Mouse (Mus musculus) right cerebral cortex, postnatal 4 days (tissue): ENCODE measurements around the gene Evi2.

Source experiments
- DNase-seq: peaks from one replicate; pipeline ENCODE4 v3.0.0-alpha.2; 2022

The Evi2 gene

DNA sequence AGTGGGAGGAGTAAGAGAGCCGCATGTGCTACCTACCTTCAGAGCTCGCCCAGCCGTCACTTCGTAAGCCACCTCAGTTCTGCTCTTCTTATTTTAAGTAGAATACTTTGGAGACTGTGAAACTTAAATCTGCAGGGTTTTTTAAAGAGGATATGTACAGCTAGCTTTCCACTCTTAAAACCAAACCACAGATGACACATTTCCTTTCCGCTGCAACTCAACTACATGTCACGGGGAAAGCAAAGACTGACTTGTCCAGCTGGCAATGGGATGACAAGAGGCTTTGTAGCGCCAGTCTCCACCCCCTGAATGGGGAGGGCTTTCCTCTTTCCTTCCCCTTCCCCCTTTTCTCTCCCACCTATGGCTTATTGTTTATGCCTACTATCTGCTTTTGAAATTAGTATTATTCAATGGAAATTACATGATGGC, at the start of gene Evi2, which contains the start of gene Evi2a:
Gene Evi2 (minus strand): TSS at position 257 of the 429 bp plus-strand sequence.
Gene Evi2a (minus strand): TSS at position 277 of the 429 bp plus-strand sequence.
- DNase-seq = no peak

DNA sequence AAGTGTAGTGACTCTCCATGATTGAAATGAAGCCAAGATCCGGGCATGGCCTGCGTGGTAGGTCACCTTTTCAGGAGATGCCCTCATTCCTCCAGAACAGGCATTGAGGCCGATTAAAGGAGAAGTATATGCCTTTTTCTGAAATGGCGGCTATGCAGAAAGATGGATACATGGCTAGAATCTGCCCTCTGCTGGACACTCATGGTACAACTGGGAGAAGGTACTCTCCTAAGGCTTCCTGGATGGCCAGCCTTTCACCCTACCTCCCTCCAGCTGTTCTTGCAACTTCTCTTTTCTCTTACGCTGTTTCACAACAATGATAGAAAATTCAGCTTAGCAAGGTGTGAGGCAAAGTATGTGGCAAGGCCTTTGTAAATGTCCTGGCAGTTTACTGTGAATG, 47.4 kb upstream of the Evi2 start:
- DNase-seq = peak; percentile 84

DNA sequence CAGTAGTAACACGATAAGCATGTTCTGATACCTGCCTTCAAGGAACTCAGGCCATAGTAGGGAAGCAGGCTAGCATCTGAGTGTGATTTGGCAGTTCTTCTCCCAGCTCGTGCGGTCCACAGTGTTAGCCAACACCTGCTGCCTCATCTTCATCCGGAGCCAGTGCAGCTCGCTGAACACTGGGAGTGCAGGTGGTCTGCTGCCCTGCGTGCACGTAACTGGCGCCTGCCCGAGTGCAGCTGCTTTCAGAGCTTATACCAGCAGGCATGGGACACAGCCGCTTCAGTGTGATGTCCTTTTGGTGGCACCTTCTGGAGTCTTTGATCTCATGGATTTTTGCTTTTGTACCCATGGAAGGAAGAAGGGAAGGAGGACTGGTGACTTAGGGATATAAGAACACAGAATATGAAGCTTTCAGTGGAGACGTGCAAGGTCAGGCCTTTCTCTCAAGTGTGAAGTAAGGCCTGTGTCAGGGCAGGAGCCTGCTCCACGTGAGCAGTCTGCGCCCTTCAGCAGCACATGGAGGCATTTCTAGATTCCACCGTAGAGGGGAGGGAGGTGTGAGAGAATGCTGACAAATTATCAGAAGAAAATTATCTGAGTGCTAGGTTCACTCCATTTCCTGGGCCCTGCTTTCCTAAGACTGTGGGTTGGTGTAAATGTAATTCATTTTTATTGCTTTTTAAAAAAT, 45.1 kb upstream of the Evi2 start:
- DNase-seq = no peak

DNA sequence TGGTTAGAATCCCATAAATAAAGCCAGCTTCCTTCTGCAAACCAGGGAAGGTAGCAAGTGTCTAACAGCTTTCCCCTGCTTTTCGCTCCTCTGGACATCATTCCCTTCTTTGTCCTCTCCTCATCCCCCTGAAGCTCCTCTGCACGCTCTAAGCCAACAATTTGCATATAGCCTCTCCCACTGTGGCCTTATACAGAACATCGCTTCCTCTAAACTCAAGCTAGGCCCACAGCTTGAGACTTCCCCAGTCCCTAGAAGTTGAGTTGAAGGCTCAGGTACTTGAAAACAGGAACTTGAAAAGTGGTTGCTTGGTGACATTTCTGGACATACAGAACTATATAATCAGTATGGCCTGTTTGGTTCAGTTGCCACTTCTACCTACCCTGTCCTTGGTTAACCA, 43.4 kb upstream of the Evi2 start:
- DNase-seq = no peak

DNA sequence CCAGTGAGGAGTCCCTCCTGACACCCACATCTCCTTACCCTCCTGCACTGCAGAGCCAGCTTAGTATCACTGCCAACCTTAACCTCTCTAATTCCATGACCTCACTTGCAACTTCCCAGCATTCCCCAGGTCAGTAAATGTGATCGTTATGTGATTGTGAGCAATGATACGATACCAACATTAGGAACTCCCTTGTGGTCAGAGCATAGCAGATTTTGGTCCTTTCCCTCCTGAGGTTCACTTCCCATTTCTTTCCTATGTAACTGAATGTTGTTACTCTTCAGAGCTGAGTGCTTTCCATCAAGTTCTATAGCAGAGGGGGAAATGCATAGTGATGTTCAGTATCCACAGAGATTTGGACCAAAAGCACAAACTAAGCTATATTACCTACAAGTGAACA, 39.9 kb upstream of the Evi2 start:
- no peak for DNase-seq

DNA sequence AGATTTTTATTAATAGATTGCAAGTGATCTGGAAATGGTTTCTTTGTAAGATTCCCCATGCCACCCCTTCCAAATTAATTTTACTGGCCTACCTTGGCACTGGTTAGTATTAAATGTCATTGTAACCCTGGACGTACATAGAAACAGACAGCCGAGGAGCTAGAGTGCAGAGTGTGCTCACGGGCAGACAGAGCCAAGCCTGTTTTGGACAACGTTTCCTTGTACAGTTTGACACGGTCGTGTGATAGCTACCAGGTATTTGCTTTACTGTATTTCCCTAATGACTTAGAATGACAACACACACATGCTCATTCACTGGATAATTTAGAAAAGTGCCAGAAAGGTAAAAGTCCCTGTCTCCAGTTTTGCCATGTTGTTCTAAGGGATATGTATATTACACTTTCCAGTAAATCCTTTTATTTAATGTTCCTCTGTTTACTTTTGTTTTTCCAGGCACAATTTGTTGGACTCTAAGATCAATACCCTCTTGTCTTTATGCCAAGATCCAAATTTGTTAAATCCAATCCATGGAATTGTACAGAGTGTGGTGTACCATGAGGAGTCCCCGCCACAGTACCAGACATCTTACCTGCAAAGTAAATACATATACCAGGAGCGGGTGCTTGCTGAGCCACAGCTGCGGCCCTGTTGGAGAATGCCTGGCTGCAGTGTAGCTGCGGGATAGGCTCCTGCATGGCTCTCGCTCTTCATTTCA, 38.0 kb upstream of the Evi2 start:
- DNase-seq = no peak

DNA sequence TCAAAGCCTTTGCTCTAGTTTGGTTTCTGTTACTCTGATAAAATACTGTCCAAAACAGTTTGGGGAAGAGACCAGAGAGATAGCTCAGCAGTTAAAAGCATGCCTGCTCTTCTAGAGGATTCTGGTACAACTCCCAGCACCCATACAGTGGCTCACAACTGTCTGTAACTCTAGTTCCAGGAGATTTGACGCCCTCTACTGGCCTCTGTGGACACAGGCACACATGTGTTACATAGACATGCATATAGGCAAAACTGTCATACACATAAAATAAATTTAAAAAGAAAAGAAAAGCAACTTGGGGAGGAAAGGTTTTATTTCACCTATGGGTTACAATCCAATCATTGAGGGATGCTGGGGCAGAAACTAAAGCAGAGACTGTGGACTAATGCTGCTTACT, 36.6 kb upstream of the Evi2 start:
- no peak for DNase-seq

DNA sequence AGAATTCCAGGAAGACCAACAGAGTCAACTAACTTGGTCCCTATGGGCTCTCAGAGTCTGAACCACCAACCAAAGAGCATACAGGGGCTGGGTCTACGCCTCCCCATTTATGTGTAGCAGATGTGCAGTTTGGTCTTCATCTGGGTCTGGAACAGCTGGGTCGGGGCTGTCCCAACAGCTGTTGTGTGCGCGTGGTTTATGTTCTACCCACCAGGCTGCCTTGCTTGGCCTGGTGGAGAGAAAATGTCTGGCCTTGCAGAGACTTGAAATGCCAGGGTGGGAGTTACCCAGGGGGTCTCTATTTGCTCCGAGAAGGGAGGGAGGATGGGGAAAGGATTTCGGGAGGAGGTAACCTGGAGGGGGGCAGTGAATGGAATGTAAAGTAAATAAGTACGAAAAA, 33.1 kb upstream of the Evi2 start:
- DNase-seq = no peak

DNA sequence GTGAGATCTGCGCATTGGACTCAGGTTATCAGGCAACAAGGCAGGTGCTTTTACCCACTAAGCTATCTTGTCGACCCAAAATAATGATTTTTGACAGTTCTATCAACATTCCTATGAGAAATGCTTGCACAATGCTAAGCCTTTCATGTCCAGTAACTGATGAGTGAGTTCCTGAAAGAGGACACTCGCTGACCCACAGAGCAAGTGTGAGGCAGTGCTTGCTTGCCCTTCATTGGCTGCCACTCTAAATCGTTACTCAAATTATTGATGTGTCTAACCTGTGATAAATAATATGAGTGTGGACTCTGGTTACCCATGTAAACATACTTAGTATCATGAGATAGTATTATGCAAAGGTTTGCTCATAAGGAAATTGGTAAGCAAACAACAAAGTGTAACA, 30.1 kb upstream of the Evi2 start:
- DNase-seq = no peak

DNA sequence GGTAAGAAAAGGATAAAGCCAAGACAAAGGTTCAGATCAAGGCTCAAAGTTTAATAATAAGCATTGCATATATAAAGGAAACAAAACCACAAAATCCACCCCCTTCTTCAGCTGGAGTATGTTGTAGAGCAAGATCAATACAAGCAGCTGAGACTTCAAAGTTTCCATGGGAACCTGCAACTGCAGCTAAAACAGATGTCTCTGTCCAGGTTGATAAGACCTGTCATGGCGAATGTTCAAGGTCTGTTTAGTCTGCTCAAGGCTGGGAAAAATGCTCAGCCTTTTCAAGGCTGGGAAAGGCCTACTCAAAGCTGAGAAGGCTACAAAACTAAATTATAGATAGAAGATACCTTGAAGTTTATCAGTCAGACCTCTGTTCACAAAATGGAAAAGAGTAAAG, 22.2 kb upstream of the Evi2 start:
- DNase-seq = no peak

DNA sequence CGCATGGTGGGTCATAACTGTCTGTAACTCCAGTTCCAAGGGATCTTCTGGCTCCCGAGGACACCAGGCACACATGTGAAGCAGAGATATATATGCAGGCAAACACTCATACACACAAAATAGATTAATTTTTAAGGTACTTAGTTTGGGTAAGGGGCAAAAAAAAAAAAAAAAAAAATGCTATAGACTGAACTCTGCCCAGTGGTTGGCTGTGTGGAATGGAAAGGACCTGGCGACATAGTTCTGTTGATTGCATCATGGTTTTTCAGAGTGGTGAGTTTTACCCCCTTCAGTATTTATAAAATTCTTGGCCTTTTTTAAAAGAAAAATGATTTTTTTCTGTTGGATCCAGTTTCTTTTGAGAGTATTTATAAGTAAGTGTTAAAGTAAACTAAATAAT, 5.9 kb upstream of the Evi2 start:
- no peak for DNase-seq

DNA sequence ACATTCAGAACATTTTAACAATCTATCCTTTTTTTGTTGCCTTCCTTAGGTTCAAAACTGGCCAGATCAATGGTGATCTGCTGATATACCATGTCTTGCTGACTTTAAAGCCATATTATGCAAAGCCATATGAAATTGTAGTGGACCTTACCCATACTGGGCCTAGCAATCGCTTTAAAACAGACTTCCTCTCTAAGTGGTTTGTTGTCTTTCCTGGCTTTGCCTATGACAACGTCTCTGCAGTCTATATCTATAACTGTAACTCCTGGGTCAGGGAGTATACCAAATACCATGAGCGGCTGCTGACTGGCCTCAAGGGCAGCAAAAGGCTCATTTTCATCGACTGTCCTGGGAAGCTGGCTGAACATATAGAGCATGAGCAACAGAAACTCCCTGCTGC, 5.2 kb upstream of the Evi2 start:
- DNase-seq = no peak

DNA sequence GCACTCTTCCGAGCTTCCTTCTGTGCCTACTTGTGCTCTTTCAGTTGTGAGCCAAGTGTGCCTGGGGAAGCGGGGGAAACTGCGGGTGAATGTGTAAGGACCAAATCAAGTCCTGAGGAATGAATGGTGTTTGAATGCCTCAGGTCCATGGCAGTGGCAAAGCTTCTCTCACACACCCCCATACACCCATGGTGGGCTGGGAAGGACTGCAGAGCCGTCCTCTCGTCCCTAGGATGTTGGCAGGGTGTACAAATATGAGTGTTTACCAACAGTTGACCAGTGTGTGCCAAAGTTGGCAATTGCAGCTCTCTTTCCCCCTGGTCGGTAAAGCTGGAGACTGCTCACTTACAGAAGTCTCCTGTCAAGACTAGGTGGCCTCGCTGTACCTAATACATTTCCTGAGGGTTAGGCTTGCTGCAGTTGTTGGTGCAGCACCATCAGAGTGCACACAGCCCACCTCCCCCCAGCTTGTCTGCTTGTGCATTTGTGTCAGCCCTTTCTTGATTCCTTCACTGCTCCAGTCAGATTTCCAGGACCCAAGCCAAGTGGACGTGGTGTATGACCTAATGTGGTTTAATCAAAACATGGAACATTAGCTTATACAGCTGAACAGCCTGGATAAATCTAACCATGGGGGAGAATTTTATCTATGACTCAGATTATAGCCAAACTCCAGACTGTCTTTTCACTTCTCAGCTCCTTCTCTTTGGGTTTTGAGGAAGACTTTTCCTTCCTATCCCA, 3.7 kb upstream of the Evi2 start:
- no peak for DNase-seq

DNA sequence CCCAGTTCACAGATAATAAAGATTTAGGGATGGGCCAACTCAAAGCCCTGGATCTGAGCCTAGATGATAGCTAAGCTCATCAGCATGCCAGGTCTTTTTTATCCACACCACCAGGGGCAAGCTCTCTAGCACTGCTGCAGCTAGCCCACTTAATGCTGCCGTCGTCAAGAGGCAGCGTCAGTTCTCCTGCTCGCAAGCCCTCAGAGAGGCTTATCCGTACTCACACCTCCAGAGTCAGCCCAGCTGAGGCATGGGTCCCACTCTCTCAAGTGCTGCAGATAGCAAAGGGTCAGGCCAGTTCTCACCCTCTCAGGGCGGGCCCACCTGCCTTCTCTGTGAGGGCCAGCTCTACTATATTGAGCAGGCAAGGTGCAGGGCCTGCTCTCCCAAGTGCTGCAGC, 2.9 kb upstream of the Evi2 start:
- DNase-seq = no peak

DNA sequence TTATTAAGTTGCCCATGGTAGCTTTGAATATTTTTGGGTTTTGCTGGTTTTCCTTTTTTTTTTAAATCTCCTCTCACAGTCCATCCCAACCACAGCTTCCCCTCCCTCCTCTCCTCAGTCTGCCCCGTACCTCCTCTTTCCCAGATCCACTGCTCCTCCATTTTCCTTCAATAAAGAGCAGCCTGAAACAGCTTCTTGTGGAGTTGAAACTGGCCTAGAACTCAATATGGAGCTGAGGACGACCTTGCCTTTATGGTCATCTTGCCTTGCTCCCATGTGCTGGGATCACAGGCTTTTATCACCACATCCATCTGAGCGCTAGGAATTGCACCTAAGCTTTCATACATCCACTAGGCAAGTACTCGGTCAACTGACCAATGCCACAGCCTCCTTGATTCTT, 1.1 kb upstream of the Evi2 start:
- no peak for DNase-seq

DNA sequence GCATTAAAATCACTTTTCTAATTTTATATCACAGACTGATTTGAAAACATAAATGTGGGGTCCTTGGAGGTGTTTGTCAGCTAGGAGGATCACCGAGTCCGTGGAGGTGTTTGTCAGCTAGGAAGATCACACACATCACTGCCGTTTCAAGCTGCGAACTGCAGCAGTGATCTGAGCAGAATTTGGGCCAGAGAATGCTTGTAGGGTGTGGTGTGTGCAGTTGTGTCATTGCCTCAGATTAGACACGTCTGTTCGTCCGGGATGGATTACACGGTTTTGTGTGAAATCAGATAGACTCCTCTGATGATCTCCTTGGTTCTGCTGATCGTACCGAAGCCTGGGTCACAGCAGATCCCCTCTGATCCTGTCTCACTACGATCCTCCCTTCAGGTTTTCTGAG, 385 bp upstream of the Evi2 start:
- DNase-seq = no peak

DNA sequence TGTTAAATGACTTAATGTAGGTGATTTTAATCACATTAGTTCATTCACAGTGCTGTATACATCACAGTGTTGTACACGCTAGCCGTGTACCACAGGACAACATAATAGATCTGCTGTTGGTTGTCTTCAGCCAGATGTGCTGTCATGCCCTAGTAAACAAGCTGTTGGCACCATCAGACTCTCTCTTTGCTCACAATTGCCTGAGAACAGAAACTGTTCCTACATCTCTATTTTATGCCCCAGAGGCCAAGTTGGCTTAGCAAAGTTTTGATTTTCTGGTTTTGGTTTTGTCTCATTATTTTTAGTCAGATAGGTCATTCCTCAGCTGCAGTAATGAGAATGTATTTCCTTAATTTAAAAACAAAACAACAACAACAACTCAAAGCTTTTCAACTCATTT, 653 bp downstream of the Evi2 start:
- no peak for DNase-seq

DNA sequence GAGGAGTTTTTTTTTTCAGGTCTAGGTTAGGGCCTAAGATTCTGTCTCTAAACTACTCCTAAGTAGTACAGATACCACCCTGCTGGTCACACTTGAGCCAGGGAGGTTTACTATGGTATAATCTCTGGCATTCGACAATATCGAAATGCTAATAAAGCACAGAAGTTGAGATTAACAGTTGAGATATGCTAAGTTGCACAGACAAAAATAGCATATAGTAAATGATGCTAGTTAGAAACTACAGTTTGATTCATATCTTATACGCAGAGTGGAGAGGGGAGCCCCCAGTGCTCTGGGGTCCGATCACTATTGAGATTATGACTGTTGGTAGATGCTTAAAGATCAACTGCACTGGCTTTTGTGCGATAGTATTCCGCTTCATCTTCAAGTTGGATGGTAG, 1.2 kb downstream of the Evi2 start:
- DNase-seq = no peak

DNA sequence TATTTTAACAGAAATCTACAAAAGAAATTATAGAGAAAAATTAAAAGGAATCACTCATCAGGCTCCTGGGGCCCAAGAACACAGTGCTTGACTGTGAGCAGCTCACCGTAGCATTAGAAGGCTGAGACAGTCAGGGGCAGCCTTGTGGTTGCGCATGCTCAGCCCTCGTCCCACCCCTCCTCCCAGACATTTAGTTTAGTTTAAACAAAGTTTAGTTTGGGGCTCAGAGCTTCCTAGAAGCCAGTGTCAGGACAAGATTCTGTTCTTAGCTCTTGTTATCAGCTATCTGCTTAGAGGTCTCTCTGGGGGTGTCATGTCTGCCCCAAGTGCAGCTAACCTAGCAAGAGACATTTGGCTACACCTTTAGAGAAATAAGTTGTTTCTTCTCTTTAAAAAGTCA, 1.8 kb downstream of the Evi2 start:
- no peak for DNase-seq

DNA sequence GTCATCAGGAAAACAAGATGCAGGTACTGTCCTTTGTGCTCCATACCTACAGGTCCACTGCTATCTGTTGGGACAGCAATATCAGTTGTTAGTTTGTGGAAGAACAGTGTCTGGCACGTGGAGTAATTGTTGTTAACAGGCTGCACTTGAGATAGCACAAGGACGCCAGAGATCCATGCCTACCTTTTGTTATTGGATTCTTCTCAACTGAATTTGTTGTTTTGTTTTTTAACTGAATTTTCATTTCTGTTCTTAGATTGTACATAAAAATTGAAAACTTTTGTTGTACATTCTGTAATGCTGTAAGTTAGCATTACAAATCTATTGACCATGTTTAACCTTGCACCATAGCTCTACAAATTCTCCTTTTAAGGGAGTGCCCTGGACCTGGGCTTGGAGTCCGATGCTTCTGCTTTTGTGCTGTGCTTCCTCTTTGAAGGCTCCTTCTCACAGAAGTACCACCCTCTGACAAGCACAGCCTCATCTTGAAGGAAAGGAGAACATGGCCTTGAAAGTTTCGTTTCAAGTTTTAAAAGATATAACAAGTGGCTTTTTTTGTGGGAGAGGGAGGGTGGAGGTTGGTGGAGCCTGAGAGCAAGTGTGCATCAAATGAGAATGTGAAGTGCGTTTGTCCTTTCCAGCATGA, 2.5 kb downstream of the Evi2 start:
- no peak for DNase-seq

DNA sequence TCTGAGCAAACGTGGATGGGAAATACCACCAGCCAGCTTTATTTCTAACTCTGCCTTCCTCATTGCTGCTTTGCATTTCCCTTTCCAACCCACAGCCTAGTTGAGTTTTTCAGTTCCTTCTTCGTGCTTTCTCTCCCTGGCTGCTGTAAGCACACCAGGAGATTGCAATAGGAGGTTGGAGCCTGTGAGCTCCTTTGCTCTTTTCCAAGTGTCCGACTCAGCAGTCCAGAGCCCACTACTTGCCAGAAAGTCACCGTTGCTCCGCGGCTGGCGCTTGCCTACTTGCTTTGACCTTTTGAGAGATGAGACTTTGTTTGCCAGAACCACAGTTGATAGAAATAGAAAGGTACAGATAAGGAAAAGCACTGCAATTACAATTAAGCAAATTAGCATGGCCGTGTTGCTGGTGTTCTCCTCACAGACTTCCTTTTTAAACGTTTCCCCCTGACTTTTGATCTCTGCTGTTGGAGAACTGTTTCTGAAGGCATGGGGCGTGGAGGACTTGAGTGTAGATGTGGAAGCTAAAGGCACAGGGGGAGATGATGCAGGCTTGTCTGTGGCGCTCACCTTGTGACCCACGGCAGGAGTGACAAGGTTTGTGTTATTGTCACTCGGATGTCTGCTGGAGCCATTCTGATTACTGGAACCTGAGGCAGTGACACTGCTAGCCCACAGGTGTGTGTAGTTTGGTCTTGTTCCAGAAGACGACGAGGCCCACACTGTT, 3.2 kb downstream of the Evi2 start:
- no peak for DNase-seq

DNA sequence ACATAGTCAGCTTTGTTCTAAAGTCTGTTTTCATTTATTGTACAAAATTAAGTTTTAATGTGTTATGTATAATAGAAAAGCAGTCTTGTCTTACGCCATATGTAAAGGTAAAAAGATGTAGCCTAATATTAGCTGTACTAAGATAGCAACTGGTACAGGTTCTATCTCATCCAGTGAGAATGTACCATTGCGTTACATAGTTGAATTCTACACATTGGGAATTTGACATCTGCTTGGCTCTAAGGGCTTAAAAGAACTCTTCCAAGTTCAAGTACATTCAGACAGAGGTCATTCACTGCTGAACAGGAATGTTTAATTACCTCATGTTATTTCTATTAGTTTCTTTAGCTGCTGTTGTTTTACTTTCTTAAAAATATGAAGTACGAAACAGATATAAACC, 3.8 kb downstream of the Evi2 start:
- DNase-seq = no peak

DNA sequence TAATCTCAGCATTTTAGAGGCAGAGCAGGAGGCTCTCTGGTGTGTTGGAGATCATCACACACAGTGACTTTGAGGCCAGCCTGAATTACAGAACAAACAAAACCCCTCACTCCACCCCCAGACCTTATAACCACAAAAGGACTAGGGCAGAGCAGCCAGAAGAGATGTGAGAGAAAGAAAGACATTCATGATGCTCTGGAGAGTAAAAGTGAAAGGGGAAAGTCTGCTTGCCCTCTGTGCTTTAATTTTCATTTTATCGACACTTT, 6.1 kb downstream of the Evi2 start:
- DNase-seq = no peak
